Mouse (Mus musculus) C2C12 (cell line): Measurements from ENCODE around the gene Bloc1s3. TPM values are rescaled to one million over a fixed set of nuclear protein-coding genes. Genes with fewer than 3 reads are reported as not detected.

ENCODE experiments used
- H3K27me3 ChIP-seq: one replicate; pipeline ENCODE4 v1.6.1; 2011; ENCODE audit not compliant: control insufficient read depth, insufficient read depth, insufficient read length
- H3K36me3 ChIP-seq: one replicate; pipeline ENCODE4 v1.6.1; 2011; ENCODE audit not compliant: control insufficient read depth, insufficient read depth
- H3K4me3 ChIP-seq: one replicate; pipeline ENCODE4 v1.5.1; 2011; ENCODE audit warnings: mild to moderate bottlenecking, control low read depth; ENCODE audit not compliant: poor library complexity, insufficient read depth, severe bottlenecking
- H3K79me2 ChIP-seq: one replicate; pipeline ENCODE4 v1.6.1; 2011; ENCODE audit not compliant: control insufficient read depth, insufficient read depth
- H3K79me3 ChIP-seq: one replicate; pipeline ENCODE4 v1.6.1; 2011; ENCODE audit warnings: low read depth, control low read depth
- H3ac ChIP-seq: one replicate; pipeline ENCODE3; 2011; ENCODE audit warnings: low read depth; ENCODE audit not compliant: control insufficient read depth, insufficient read length
- CEBPB ChIP-seq: IDR thresholded peaks from one replicate; pipeline ENCODE4 v1.6.1; 2011; ENCODE audit warnings: low read depth, mild to moderate bottlenecking, control low read depth, moderate library complexity
- CTCF ChIP-seq: IDR thresholded peaks from one replicate; pipeline ENCODE4 v1.5.1; 2011; ENCODE audit not compliant: control insufficient read depth, insufficient read depth, insufficient read length
- FOSL1 ChIP-seq: IDR thresholded peaks from one replicate; pipeline ENCODE4 v1.8.0; 2011; ENCODE audit warnings: mild to moderate bottlenecking, low read length; ENCODE audit not compliant: poor library complexity, insufficient read depth, severe bottlenecking
- MAX ChIP-seq: IDR thresholded peaks from one replicate; pipeline ENCODE4 v1.6.1; 2011; ENCODE audit warnings: mild to moderate bottlenecking, control low read depth
- MYOD1 ChIP-seq: IDR thresholded peaks from one replicate; pipeline ENCODE4 v1.6.1; 2011; ENCODE audit warnings: low read depth; ENCODE audit not compliant: control insufficient read depth, insufficient read length
- MYOG ChIP-seq: IDR thresholded peaks from one replicate; pipeline ENCODE4 v1.6.1; 2011; ENCODE audit not compliant: control insufficient read depth, insufficient read length; ENCODE audit errors: extremely low read depth
- USF1 ChIP-seq: IDR thresholded peaks from one replicate; pipeline ENCODE4 v1.6.1; 2011; ENCODE audit warnings: low read depth, mild to moderate bottlenecking, control low read depth, moderate library complexity
- polyA plus RNA-seq: library from polyadenylated mRNA; unstranded; fragments of >200 nt; fragmentation: generic; extraction: Trizol; gene quantifications from one replicate; pipeline ENCODE4 v1.2.1, GENCODE M21; 2012; ENCODE audit warnings: missing spikeins

Gene Bloc1s3
- polyA plus RNA-seq, 1 experiment, result 4.8 TPM

DNA sequence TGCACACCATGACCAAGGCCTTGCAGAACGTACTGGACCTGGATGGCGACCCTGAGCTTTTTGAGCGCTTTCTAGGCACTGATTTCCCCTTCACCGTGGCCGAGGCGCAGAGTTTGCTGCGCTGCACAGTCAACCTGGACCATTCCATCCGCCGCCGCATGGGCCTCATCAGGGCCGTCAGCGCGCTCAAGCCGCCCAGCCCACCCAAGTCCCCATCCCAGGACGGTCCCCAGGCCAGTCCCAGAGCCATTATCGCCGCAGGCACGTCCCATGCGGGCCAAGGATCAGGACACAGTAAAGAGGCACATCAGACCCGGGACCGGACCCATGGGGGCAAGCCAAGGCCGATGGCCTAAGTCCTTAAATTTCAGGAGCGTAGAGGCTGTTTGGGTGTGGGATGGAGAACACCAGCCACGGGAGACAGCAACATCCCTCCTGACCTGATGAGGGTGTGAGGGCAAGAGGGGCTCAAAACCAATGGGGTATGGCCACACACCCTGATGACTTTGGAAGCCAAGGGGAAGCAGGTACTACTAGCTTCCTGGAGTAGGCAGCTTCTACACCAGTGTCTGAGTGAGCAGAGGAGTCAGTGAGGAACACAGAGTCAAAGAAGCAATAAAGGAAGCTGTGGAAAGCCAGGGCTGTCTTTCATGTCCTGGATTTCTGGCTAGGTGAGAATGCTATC is 16.4 kb upstream of the Bloc1s3 start:
- Histone ChIP-seq H3K79me3 (no peaks in the 10 kb centered on the region), H3K4me3 (no peak overlapping the region), H3K79me2 (no peaks in the 10 kb centered on the region), H3K27me3 (peaks cover 56% of the 10 kb centered on the region), H3K36me3 (no peaks in the 10 kb centered on the region), H3ac (no peak overlapping the region)
- TF ChIP-seq CEBPB, result no peak
- no peak for TF ChIP-seq MYOD1
- no peak for TF ChIP-seq CTCF
- no peak for TF ChIP-seq FOSL1
- TF ChIP-seq MAX, result no peak
- no peak for TF ChIP-seq MYOG
- no peak for TF ChIP-seq USF1

DNA sequence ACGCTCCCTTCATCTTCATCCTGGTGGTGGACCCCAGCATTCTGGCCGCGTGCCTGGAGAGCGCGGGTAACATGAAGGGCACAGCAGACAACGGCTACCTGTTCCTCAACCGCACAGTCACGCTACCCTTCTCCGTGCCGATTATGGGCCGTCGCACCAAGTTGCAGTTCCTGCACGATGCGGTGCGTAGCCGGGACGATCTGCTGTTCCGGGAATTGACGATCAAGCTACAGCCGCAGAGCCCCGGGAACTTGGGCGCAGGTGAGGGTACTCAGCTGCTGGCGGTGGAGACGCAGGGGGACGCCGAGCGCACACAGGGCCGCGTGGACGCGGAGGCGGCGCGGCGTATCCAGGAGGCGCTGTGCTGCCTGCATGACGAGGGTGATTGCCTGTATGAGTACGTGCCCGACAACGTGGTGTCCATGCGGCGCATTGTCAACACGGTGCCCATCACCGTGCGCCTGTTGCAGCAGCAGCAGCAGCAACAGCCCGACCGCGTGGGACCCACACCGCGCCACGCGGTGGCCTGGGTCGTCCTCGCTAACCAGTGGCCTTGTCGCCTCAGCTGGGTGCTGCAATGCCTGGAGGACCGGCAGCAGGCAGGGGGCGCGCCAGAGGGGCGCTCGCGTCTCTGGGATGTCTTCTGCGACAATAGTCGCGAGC is 15.7 kb upstream of the Bloc1s3 start:
- Histone ChIP-seq H3K4me3 (no peak overlapping the region), H3ac (peak overlapping the region; percentile 20), H3K79me3 (no peaks in the 10 kb centered on the region), H3K27me3 (peaks cover 61% of the 10 kb centered on the region), H3K36me3 (no peaks in the 10 kb centered on the region), H3K79me2 (no peaks in the 10 kb centered on the region)
- TF ChIP-seq CEBPB (no peak), CTCF (peak; percentile 21), MAX (no peak), MYOD1 (no peak), FOSL1 (no peak), MYOG (no peak)

DNA sequence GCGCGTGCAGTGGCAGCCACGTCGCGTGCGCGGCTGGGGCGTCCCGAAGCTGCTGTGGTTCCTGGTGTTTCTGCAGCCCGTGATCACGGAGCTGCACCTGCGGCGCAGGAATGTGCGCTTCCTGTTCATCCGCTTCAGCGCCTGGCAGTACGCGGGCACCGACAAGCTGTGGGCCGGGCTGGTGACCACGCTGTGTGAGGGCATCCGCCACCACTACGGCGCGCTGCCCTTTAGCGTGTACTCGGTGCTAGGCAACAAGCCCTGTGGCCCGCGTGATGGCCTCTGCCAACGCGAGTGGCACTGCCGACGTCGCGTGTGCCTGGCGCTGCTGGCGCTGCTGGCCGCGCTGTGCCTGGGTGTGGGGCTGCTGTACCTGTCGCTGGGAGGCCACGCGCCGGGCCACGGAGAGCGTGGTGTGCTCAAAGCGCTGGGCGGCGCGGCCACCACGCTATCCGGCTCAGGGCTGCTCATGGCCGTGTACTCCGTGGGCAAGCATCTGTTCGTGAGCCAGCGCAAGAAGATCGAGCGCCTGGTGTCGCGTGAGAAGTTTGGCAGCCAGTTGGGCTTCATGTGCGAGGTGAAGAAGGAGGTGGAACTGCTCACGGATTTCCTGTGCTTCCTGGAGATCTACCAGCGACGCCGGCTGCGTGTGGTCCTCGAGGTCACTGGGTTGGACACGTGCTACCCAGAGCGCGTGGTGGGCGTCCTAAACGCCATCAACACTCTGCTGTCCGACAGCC is 15.0 kb upstream of the Bloc1s3 start:
- Histone ChIP-seq H3K36me3 (no peaks in the 10 kb centered on the region), H3K79me3 (no peaks in the 10 kb centered on the region), H3K79me2 (no peaks in the 10 kb centered on the region), H3K27me3 (peaks cover 63% of the 10 kb centered on the region), H3K4me3 (no peak overlapping the region), H3ac (no peak overlapping the region)
- TF ChIP-seq CEBPB (no peak), MYOD1 (no peak), MYOG (no peak), CTCF (no peak), MAX (no peak), FOSL1 (no peak), USF1 (no peak)

DNA sequence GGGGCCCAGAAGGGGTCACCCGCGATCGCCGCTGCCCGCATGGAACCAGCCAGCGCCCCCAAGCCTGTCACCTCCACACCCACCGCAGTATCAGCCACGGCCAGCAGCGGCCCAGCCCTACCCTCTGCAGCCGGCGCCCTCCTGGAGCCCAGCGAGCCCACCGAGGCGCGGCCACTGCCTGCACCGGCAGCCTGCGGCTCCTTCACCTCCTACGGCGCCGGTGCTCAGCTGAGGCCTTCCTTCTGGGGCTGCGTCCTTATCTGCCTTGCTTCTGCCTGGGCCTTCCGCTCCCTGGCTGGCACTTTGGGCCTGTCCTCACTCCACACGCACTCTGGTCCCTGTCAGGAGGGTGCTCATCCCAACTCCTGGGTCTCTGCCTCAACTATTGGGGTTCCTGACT is 11.9 kb upstream of the Bloc1s3 start:
- Histone ChIP-seq H3K79me2 (no peaks in the 10 kb centered on the region), H3K36me3 (no peaks in the 10 kb centered on the region), H3K4me3 (no peak overlapping the region), H3K79me3 (no peaks in the 10 kb centered on the region), H3K27me3 (peaks cover 60% of the 10 kb centered on the region), H3ac (no peak overlapping the region)
- no peak for TF ChIP-seq CEBPB
- TF ChIP-seq USF1, result no peak
- no peak for TF ChIP-seq CTCF
- no peak for TF ChIP-seq MYOD1
- no peak for TF ChIP-seq FOSL1
- no peak for TF ChIP-seq MAX
- TF ChIP-seq MYOG, result no peak

DNA sequence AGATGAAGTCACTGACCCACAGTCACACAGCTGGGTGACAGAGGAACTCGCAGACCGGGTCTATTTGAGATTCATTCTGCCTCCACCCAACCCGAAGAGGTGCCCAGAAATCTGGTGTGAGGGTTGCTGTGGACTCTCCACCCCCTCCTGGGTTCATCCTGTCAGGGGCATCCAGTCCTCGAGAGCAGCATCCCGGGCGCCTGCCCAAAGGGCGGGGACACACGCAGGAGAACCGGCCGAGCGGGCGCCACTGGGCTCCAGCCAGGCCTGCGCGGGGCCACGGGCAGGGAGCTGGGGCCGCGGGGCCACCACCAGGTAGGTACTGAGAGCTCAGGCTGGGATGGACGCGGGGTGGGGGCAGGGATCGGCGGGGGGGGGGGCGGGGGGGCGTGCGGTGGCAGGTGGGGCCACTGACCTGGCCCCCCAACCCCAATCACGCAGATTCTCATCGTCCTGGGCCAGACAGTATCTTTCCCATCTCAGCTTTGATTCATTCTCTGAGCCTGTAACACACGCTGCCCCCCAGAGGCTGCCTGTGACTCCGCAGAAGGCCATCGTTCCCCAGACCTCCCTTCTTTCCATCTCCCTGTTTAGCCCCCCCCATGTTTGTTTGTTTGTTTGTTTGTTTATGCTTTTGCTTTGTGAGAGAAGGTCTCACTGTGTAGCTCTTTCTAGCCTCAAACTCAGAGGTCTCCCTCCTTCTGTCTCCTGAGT is 9.6 kb upstream of the Bloc1s3 start, which contains the start of gene Nkpd1:
Gene Nkpd1, plus strand, starts transcription at position 187 of the 714 bp plus-strand sequence.
- TF ChIP-seq CTCF (peak; percentile 15), MYOD1 (no peak)
- no peak within 1 kb of the TSS for H3ac ChIP-seq
- peaks cover 39% of the 10 kb centered on the region for H3K27me3 ChIP-seq
- H3K79me3 ChIP-seq, result no peaks in the 10 kb centered on the region
- no peaks in the 10 kb centered on the region for H3K36me3 ChIP-seq
- no peaks in the 10 kb centered on the region for H3K79me2 ChIP-seq
- no peak within 1 kb of the TSS for H3K4me3 ChIP-seq
